Comparison of ENCODE assay signal across 11 mouse cellular contexts in the genomic region with DNA sequence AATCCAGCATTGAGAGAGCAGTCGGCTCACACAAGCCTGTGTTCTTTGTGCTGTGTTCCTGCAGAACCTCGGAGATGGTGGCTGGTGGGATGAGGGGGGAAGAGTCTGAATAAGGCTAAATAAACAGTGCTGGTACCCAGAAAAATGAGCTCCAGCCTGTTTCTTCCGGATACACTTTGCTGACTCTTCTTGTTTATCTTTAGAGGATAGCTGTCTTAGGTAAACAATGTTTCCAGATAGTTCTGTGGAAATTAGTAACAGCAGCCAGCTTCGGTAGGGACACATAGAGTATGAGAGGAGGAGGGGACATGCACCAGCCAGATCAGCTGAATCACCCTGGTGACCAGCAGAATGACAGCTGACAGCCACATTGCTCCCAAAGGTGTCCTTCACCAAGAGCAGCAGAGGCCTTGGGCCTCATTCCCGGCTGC. TPM values are rescaled to one million over a fixed set of nuclear protein-coding genes. Genes with fewer than 3 reads are reported as not detected.
DNase-seq lines count a peak whose midpoint lies in the region; ATAC-seq and TF ChIP-seq lines count a peak whose summit lies in the region.
"Had no signal": no experiment of that assay in that cellular context is flagged by ENCODE, and none has a peak within 500 bp of the region (broad histone marks: within the 10 kb centered on the region; RNA-seq: fewer than 3 reads in every experiment).

No protein-coding gene starts in this region.

- peak; percentile 60 for ATAC-seq in kidney, embryonic 16.5 days (ENCODE audit: low FRiP score, low TSS enrichment)
- ATAC-seq: inflammation-experienced regulatory T-cells, adult 6 months had no signal

- peaks cover 46% of the 10 kb centered on the region for H3K4me1 ChIP-seq in kidney, embryonic 16.5 days (ENCODE audit: insufficient read depth, low read length)
- H3K4me1 ChIP-seq in embryonic fibroblast, embryonic 13.5 days (ENCODE audit: control insufficient read depth, insufficient read depth, low read length) = peaks cover 25% of the 10 kb centered on the region
- H3K4me1 ChIP-seq: forebrain, embryonic 12.5 days had no signal

- peak overlapping the region; percentile 38; the same call in 1 of the 2 replicates for H3K9ac ChIP-seq in kidney, embryonic 16.5 days (replicated peaks; ENCODE audit: low read length)
- H3K9ac ChIP-seq: forebrain, embryonic 12.5 days had no signal

- WGBS in kidney, embryonic 16.5 days = 13% methylated on average over 5 of the region's 5 CpGs

- H3K27ac ChIP-seq in kidney, embryonic 16.5 days (ENCODE audit: low read length) = peak overlapping the region; percentile 83
- H3K27ac ChIP-seq in embryonic fibroblast, embryonic 13.5 days (ENCODE audit: insufficient read depth, low read length) = peak overlapping the region; percentile 47
- H3K27ac ChIP-seq: forebrain, embryonic 12.5 days had no signal

- no peak overlapping the region for H3K4me3 ChIP-seq in kidney, embryonic 16.5 days (ENCODE audit: low read length)
- no peak overlapping the region for H3K4me3 ChIP-seq in embryonic fibroblast, embryonic 13.5 days (ENCODE audit: insufficient read depth, low read length)
- H3K4me3 ChIP-seq: forebrain, embryonic 12.5 days had no signal

- peaks cover 17% of the 10 kb centered on the region for H3K36me3 ChIP-seq in kidney, embryonic 16.5 days (ENCODE audit: insufficient read depth, low read length)

- TF ChIP-seq POLR2A in embryonic fibroblast, embryonic 13.5 days (IDR thresholded peaks at IDR 0.05; ENCODE audit: low read depth, low read length) = no peak

- no peaks in the 10 kb centered on the region for H3K9me3 ChIP-seq in kidney, embryonic 16.5 days (ENCODE audit: low read length)
- H3K9me3 ChIP-seq: forebrain, embryonic 12.5 days had no signal

- peak; percentile 36 for DNase-seq in embryo, embryonic 10 days (ENCODE audit: low spot score)
- DNase-seq in embryo, embryonic 9.5 days (ENCODE audit: extremely low spot score) = no peak
- DNase-seq in kidney, adult 9 months = no peak
- peak; percentile 86 for DNase-seq in adrenal gland, adult 2 months
- no peak for DNase-seq in frontal cortex, postnatal 10 days (ENCODE audit: low spot score in 2 of 2)
- no peak for DNase-seq in right cerebral cortex, adult 18-20 months
- DNase-seq: right cerebral cortex, postnatal 14 days had no signal

- H3K27me3 ChIP-seq in kidney, embryonic 16.5 days (ENCODE audit: insufficient read depth, low read length) = no peaks in the 10 kb centered on the region
- H3K27me3 ChIP-seq: forebrain, embryonic 12.5 days had no signal

- TF ChIP-seq CTCF in embryonic fibroblast, embryonic 13.5 days (IDR thresholded peaks at IDR 0.05; ENCODE audit: borderline replicate concordance, insufficient read depth, low read length) = no peak

- H3K4me2 ChIP-seq in kidney, embryonic 16.5 days (replicated peaks; ENCODE audit: low read depth, low read length) = peak overlapping the region; percentile 15; the same call in 1 of the 2 replicates
- H3K4me2 ChIP-seq: forebrain, embryonic 12.5 days had no signal

RNA-seq across cellular contexts. Expression of gene Itgav, which starts 16.4 kb away (rescaled TPM):
- polyA plus RNA-seq in kidney, embryonic 16.5 days (2015; fragmentation: Nextera tagmentation; extraction: Ambion mirVana) = 77.1 and 88.9 TPM in 2 replicates
- total RNA-seq in adrenal gland, adult 2 months (2021) = 100 to 1,000 TPM; 127 to 133 TPM
- polyA plus RNA-seq in adrenal gland, adult 2 months (2012; rRNA removed) = 196 and 209 TPM in 2 replicates
- polyA plus RNA-seq in embryonic fibroblast, embryonic 13.5 days (2011; ENCODE audit: insufficient read length, low read depth, missing spikeins) = 219 and 315 TPM in 2 replicates

Comparison
In these comparisons a context has a peak if more than half of its experiments do, and no peak if none do; other contexts are left out.
1. DNase-seq: peak in embryo, embryonic 10 days (single experiment) and adrenal gland, adult 2 months (single experiment); none in embryo, embryonic 9.5 days (single experiment), kidney, adult 9 months (single experiment), frontal cortex, postnatal 10 days (0 of 2) and right cerebral cortex, adult 18-20 months (single experiment).